Mouse (Mus musculus) kidney, embryonic 14.5 days (tissue): ENCODE measurements around the gene Il17re. TPM values are rescaled to one million over a fixed set of nuclear protein-coding genes. Genes with fewer than 3 reads are reported as not detected.

Experiments
- ATAC-seq: fragments of 200-750 bp; cut with Nextera tagmentation; 2 replicates; pipeline ENCODE4 v1.8.0; 2017; ENCODE audit warnings: moderate number of reproducible peaks, mild to moderate bottlenecking, moderate TSS enrichment, moderate library complexity; ENCODE audit not compliant: low FRiP score, low TSS enrichment
- H3K27ac ChIP-seq: fragments of 300-500 bp; sonication (generic); 2 replicates; pipeline ENCODE4 v1.5.1; 2014; ENCODE audit warnings: low read depth, mild to moderate bottlenecking, low read length, moderate library complexity, mixed read lengths
- H3K27me3 ChIP-seq: fragments of 300-500 bp; sonication (generic); 2 replicates; pipeline ENCODE4 v1.6.1; 2014; ENCODE audit warnings: mild to moderate bottlenecking, low read length; ENCODE audit not compliant: control insufficient read depth, insufficient read depth
- H3K36me3 ChIP-seq: fragments of 300-500 bp; sonication (generic); 2 replicates; pipeline ENCODE4 v1.6.1; 2014; ENCODE audit warnings: low read length, mixed read lengths; ENCODE audit not compliant: control insufficient read depth, insufficient read depth
- H3K4me1 ChIP-seq: fragments of 300-500 bp; sonication (generic); 2 replicates; pipeline ENCODE4 v1.6.1; 2014; ENCODE audit warnings: low read length, mixed read lengths; ENCODE audit not compliant: control insufficient read depth, insufficient read depth
- H3K4me2 ChIP-seq: fragments of 300-500 bp; sonication (generic); replicated peaks from 2 replicates; pipeline ENCODE4 v1.6.1; 2014; ENCODE audit warnings: low read depth, mild to moderate bottlenecking, low read length
- H3K4me3 ChIP-seq: fragments of 300-500 bp; sonication (generic); 2 replicates; pipeline ENCODE4 v1.5.1; 2014; ENCODE audit warnings: mild to moderate bottlenecking, low read length
- H3K9ac ChIP-seq: fragments of 300-500 bp; sonication (generic); 2 replicates; pipeline ENCODE4 v1.6.1; 2014; ENCODE audit warnings: low read depth, mild to moderate bottlenecking, low read length, moderate library complexity
- H3K9me3 ChIP-seq: fragments of 300-500 bp; sonication (generic); 2 replicates; pipeline ENCODE4 v1.6.1; 2016; ENCODE audit warnings: low read length; ENCODE audit not compliant: control insufficient read depth
- WGBS: fragments of 180-500 bp; shearing (Covaris S2); extraction: QIAGEN DNeasy Blood & Tissue Kit; methylation state at CpG from one replicate; pipeline ENCODE4 v1.1.7; 2014; 5-methylcytosine and 5-hydroxymethylcytosine counted together
- polyA plus RNA-seq: library from polyadenylated mRNA; unstranded; fragments of >200 nt; fragmentation: Nextera tagmentation; extraction: Ambion mirVana; gene quantifications from 2 replicates; pipeline ENCODE4 v1.2.1, GENCODE M21; 2014

The Il17re gene
- polyA plus RNA-seq, 1 experiment from 2014 or later, result 6.1 TPM

DNA sequence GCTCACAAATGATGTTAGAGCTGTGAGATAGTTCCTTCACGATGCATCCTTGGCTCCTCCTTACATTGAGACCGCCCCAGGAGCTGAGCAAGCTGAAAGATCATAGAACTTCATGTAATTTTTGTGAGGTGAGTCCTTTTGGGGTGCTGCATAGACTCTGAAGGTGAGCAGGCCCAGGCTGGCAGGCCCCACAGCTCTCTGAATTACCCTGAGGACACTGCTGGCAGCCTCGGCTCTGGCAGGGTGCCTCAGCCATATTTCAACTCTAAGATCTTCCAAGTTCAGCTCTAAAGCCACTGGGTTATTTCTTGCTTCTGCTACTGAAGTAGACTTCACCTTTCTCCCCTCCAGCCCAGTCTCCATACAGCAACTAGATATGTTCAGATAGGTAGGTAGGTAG lies 17.6 kb upstream of the Il17re start:
- H3K9ac ChIP-seq, result no peak overlapping the region
- no peak overlapping the region for H3K4me3 ChIP-seq
- H3K4me1 ChIP-seq, result peaks cover 6% of the 10 kb centered on the region; the same call in 1 of the 2 replicates
- H3K36me3 ChIP-seq, result peaks cover 4% of the 10 kb centered on the region; the same call in 1 of the 2 replicates
- H3K27ac ChIP-seq, result no peak overlapping the region
- no peak overlapping the region for H3K4me2 ChIP-seq
- H3K9me3 ChIP-seq, result no peaks in the 10 kb centered on the region
- WGBS, result 84% methylated on average over 3 of the region's 3 CpGs
- no peaks in the 10 kb centered on the region for H3K27me3 ChIP-seq
- ATAC-seq, result no peak

DNA sequence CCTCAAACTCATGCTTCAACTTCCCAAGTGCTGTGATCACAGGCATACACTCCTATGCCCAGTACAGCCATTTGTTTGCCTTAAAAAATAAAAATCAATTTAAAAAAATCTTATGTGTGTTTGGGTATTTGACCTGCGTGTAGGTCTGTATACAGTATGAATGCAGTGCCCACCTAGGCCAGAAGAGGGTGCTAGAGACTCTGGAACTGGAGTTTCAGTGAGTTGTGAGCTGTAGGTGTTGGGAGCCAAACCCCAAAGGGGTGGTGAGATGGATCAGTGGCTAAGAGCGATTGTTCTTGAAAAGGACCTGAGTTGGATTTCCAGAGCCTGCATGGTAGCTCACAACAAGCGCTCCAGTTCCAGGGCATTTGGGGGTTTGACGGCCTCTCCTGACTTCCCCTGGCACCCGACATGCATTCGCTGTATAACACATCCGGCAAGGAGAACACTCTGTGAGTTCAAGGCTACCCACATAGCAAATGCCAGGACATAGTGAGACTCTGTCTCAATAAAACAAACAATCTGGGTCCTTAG lies 17.1 kb upstream of the Il17re start:
- no peak overlapping the region for H3K4me3 ChIP-seq
- no peaks in the 10 kb centered on the region for H3K9me3 ChIP-seq
- H3K27me3 ChIP-seq, result no peaks in the 10 kb centered on the region
- no peak overlapping the region for H3K4me2 ChIP-seq
- no peak overlapping the region for H3K9ac ChIP-seq
- peaks cover 6% of the 10 kb centered on the region; the same call in 1 of the 2 replicates for H3K36me3 ChIP-seq
- no peak overlapping the region for H3K27ac ChIP-seq
- no peak for ATAC-seq
- 57% methylated on average over 7 of the region's 7 CpGs for WGBS
- peaks cover 6% of the 10 kb centered on the region; the same call in 1 of the 2 replicates for H3K4me1 ChIP-seq

DNA sequence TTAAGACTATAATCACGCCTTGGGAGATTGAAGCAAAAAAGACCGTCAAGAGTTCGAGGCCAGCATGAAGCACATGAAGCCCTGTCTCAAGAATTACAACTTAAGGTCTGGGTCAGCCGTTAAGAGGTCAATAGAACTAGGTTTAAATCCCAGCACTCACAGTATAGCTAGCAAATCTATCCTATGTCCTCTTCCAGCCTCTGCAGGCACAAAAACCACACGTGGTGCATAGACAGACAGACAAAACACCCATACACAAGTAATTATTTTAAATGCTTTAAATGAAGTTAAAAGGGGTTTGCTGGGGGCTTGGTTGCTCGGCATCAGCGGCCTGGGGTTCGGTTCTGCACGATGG lies 16.2 kb upstream of the Il17re start:
- H3K9ac ChIP-seq, result peak overlapping the region; percentile 92
- no peaks in the 10 kb centered on the region for H3K27me3 ChIP-seq
- ATAC-seq, result no peak
- H3K4me3 ChIP-seq, result peak overlapping the region; percentile 70
- peaks cover 14% of the 10 kb centered on the region for H3K36me3 ChIP-seq
- WGBS, result 42% methylated on average over 9 of the region's 9 CpGs
- H3K4me2 ChIP-seq, result peak overlapping the region; percentile 80
- peaks cover 6% of the 10 kb centered on the region; the same call in 1 of the 2 replicates for H3K4me1 ChIP-seq
- H3K9me3 ChIP-seq, result no peaks in the 10 kb centered on the region
- H3K27ac ChIP-seq, result peak overlapping the region; percentile 3; the same call in 1 of the 2 replicates

DNA sequence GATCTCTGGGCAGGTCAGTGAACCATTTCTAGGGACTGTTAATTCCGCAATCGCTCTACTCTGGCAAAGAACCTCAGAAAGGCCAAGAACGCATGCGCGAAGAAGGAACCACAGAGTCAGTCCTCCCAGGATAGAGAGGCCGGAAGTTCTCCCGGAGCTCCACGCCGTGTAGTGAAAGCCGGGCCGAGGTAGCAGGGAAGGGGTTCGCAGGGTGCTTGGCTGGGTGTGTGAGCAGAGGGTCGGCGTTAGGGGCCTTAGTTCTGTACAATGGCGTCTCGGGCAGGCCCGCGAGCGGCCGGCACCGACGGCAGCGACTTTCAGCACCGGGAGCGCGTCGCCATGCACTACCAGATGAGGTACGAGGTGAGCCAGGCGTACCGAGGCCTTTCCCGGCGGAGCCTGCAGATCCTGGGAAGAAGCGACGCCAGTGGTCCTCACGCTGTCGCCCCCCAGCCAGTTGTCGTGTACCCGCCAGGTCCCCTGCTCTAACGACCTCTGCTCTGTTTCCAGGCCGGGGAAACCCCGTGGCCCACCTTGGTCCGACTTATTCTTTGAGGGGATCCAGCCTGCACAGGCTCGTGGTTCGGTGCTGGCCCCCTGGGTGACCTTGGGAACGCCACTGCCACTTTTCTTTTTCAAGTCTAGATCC lies 15.7 kb upstream of the Il17re start, which contains the start of gene Jagn1:
Gene Jagn1 (plus strand): TSS at position 128 of the 649 bp plus-strand sequence.
- under 1% methylated on average over 45 of the region's 45 CpGs for WGBS
- peak; percentile 91 for ATAC-seq
- Histone ChIP-seq H3K9me3 (no peaks in the 10 kb centered on the region), H3K4me2 (peak within 1 kb of the TSS; percentile 80), H3K9ac (peak within 1 kb of the TSS; percentile 92), H3K27me3 (no peaks in the 10 kb centered on the region), H3K4me3 (peak within 1 kb of the TSS; percentile 70), H3K36me3 (peaks cover 19% of the 10 kb centered on the region), H3K27ac (peak within 1 kb of the TSS; percentile 21; the same call in 1 of the 2 replicates), H3K4me1 (peaks cover 6% of the 10 kb centered on the region; the same call in 1 of the 2 replicates)

DNA sequence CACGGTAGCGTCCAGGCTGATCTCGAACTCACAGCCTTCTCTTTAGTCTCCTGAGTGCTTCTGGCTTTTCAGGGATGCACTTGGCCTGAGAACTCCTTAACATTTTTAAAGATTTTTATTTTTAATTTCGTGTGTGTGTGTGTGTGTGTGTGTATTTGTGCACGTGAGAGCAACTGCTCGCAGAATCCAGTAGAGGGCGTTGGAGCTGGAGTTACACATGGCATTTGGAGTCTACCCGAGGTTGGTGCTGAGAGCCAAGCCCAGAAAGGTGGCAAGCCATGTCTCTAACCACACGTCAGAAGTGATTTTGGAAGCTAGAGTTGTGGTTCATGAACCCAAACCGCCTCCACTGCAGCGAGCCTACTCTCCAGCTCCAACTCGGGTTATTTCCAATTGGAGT lies 15.2 kb upstream of the Il17re start:
- 0 out of 2 replicates have a peak, but pooled peaks have one; percentile 14 for ATAC-seq
- Histone ChIP-seq H3K27me3 (no peaks in the 10 kb centered on the region), H3K4me2 (peak overlapping the region; percentile 80), H3K27ac (peak overlapping the region; percentile 21; the same call in 1 of the 2 replicates), H3K9me3 (no peaks in the 10 kb centered on the region), H3K4me1 (peaks cover 6% of the 10 kb centered on the region; the same call in 1 of the 2 replicates), H3K9ac (peak overlapping the region; percentile 92), H3K36me3 (peaks cover 24% of the 10 kb centered on the region), H3K4me3 (peak overlapping the region; percentile 70)
- WGBS, result 51% methylated on average over 12 of the region's 12 CpGs

DNA sequence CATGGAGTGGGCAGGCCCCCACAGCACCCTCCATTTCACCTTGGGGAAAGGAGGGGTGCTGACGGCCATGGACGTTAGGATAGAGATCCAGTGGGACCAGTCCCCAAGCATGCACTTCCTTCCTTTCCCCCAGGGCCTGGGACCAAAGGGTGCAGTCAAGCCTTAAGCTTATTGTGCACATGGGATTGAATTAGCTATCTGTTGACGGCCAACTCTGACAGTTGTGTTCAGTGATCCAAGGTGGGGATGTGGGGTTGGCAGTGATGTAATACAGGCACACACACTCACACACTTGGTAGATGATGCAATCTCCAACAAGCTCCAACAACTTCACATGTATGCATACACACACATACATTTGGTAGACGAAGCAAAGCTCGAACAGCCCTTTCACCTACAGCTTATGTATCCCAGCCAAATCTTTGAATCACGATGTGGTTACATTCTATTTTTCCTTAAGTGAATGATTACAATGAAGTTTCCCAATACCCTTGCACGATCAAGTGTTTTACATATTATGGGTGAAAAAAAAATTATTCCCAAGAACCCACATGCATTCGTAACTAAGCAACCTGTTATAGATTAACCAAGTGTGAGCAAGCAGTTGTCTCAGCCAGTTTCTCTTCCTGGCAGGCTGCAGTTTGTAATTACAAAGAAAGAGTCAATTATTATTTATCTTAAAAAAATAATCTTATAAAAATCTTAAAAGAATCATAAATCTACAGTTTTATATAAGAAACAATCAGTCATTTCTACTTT lies 13.9 kb upstream of the Il17re start:
- 72% methylated on average over 6 of the region's 8 CpGs for WGBS
- peak; percentile 19; the same call in 1 of the 2 replicates for ATAC-seq

DNA sequence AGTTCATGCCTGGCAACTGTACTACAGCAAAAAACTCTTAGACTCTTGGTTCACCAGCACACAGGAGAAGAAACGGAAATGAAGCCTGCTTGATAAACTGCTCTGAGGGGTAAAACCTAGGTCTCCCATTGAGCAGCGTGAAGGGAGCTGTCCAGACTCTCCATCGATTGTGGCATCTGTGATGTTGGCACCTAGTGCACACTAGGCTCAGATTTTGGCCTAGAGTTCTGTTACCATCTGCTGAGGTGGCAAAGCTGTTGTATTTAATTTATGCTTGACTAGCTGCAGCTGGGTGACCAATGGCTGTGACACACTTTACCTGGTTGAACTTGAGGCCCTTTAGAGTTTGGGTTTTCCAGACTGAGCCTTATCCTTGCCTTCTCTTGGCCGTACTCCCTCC lies 10.6 kb upstream of the Il17re start:
- Histone ChIP-seq H3K27ac (no peak overlapping the region), H3K9me3 (no peaks in the 10 kb centered on the region), H3K27me3 (no peaks in the 10 kb centered on the region), H3K9ac (no peak overlapping the region), H3K4me2 (no peak overlapping the region), H3K4me1 (peaks cover 6% of the 10 kb centered on the region; the same call in 1 of the 2 replicates), H3K36me3 (peaks cover 34% of the 10 kb centered on the region), H3K4me3 (no peak overlapping the region)
- 96% methylated on average over 4 of the region's 4 CpGs for WGBS
- ATAC-seq, result no peak

More for the DNA sequence above, 13.9 kb upstream of the Il17re start:
- H3K27ac ChIP-seq, result peak overlapping the region; percentile 65
- peaks cover 34% of the 10 kb centered on the region for H3K36me3 ChIP-seq
- no peak overlapping the region for H3K4me3 ChIP-seq
- peaks cover 6% of the 10 kb centered on the region; the same call in 1 of the 2 replicates for H3K4me1 ChIP-seq
- H3K27me3 ChIP-seq, result no peaks in the 10 kb centered on the region
- H3K4me2 ChIP-seq, result no peak overlapping the region
- no peaks in the 10 kb centered on the region for H3K9me3 ChIP-seq
- no peak overlapping the region for H3K9ac ChIP-seq

DNA sequence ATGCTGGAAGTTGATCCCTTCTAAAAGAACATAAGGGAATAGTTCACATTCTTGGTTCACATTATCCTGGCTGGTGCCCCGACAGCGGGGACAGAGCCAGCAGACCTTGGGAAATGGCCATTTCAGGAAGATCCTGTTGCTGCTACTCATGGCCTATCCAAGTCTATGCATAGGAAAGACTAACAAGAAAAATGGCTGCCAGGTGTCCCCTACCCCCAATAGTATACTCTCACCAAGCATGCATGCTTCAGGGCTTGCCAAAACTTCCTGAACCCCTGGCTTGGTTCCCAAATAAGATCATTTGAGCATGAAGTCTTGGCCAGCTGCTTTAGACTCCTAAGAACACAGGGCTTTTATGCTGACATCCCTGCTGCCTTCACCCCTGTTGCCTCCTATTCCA lies 6.4 kb upstream of the Il17re start:
- Histone ChIP-seq H3K9ac (no peak overlapping the region), H3K27ac (no peak overlapping the region), H3K4me3 (no peak overlapping the region), H3K4me1 (no peaks in the 10 kb centered on the region), H3K27me3 (no peaks in the 10 kb centered on the region), H3K36me3 (peaks cover 22% of the 10 kb centered on the region), H3K4me2 (no peak overlapping the region), H3K9me3 (no peaks in the 10 kb centered on the region)
- ATAC-seq, result no peak
- 80% methylated on average over 2 of the region's 2 CpGs for WGBS
